Mouse (Mus musculus) heart, postnatal 36 days (tissue): ENCODE measurements at regions not wholly inside any gene's neighbourhood (a gene's known extent, or its start where the extent isn't known, plus 50 kb on each side); places are given as distances from the start of the nearest gene placed in this dataset.

Source experiments
- DNase-seq, 2 experiments: peaks; one replicate each; pipeline ENCODE4 v3.0.0; 2021 to 2022
- intact Hi-C: fragments of 180-260 bp; cut with DNase I; formaldehyde crosslinking; loops from one replicate; pipeline ENCODE4 v1.15.1; 2025

DNA sequence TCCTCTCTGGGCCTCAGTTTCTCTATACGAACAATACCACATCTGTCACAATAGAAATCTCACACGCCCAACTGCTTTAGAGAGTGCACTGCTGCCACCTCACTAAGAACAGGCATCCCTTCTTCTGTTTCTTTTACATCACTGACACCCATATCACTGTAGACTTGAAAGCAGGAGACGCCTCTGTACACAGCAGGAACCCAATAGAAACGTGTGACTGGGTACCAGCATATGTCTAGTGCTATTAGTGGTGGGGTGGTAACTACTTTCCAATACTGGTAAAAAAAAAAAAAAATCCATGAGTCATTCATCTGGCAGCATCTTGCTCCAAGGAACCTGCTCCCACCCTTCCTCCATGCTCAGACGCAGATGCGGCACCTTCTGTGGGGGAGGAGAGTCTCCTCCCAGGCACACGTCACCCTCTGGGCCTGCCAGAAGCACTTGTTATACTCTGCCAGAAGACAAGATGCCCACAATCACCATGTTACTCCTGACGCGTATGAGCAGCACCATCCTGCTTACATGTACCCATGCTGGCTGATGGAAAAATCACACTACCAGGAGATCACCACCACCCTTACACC is 151.3 kb upstream of the Plxna4 start:
- intact Hi-C loops, result no loop called here
- DNase-seq, result no peak

DNA sequence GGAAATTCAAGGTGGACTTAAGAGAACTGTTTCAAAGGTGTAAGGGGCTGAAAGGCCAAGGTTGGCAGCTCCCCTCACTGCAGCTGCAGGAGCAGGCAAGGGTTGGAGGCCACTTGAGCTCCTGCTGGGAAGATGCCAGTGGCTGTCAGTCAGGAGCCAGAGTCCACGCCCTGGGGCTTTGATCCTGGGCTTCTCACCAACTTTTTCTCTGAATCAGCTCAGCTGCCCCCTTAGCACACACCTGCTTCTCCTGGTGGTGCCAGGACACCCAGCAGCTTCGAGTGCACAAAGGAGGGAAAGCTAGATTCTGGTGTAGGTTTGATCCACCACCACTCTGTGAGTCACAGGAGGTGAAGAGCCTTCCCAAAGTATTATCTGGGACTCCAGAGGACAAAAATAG is 140.7 kb upstream of the Plxna4 start:
- intact Hi-C loops, result no loop called here
- peak; percentile 23 to 37 for DNase-seq

DNA sequence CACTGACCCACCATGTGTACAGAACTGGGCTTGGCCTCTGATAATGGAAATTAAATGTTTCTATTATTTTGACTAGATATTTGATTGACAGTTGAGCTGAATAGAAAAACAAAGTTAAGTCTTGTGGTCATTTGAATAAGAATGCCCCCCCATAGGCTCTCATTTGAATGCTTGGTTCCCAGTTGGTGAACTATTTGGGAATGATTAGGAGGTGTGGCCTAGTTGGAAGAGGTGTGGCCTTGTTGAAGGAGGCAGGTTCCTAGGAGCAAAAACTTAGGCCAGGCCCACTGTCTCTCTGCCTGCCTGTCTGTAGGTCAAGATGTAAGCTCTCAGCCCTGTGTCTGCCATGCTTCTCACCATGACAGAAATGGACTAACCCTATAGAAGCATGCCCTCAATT is 138.6 kb upstream of the Plxna4 start:
- DNase-seq, result no peak
- intact Hi-C loops, result no loop called here

DNA sequence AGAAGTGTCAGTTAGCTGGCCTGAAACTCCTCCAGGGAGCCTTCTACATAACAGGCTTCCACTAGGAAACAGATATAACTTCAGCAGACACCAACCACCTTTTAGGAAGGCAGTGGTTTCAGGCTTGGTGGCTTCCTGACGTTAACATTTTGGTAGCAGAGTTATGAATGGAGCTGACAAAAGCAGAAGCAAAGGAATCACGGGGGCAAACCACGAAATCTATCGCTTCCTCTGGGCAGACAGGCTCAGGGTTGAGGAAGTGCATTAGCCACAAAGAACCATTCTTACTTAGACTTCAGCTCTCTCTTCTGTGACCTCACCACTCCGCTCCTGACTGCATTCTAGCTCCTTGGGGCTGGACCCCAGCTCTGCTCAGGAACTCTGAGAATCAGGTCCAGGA is 129.9 kb upstream of the Plxna4 start:
- intact Hi-C loops, result no loop called here
- DNase-seq, result no peak

DNA sequence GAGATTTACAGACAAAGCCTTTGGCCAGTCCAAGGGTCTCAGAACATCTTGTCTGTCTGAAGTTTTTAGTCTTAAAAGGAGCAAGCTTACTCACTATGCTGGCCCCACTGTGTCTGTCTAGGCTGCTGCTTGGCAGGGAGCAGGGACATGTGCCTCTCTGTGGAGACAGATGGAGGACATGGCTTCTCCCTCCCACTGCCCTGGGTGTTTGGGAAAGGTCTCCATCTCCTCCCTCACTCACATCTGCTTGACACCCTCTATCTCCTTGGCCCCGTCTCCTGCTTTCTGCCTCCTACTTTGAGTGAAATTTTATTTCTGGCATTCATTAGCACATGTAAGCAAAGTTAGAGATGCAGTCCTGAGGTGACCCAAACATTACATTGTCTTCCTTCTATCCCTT is 127.1 kb upstream of the Plxna4 start:
- intact Hi-C loops, result no loop called here
- no peak for DNase-seq

DNA sequence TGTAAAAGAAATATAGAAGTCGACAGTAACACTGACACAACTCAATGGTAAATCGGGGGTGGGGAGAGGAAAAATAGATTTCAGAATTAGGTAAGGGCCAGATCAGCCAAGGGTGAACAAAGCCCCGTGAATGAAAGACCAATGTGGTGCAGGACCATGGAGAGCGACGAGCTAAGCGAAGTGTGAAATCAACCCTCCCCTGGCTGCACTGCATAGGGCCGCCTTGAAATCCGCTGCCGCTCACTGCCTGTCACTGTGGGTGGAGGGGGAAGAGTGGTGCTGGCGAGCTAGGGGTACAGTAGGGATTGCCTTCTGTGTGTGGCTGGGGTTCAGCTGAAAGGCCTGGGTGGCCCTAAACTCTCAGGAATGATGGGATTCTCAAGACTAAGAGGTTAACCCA is 122.2 kb upstream of the Plxna4 start:
- DNase-seq, result peak; percentile 30 to 37
- intact Hi-C loops, result no loop called here

DNA sequence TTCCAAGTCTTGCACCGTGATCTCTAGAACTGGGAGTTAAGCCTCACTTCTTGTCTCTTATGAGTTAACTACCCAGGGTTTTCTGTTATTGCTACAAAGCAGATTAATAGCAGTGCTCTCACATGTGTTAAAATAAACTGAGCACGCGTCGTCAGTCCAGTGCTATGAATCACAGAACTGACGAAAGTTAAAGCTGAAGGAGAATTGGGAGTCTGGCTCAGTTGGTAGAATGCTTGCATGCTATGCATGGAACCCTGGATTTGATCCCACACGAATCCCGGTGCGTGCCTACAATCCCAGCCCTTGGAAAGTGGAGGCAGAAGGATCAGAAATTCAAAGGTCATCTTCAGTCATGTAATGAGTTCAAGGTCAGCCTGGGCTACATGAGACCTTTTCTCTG is 121.6 kb upstream of the Plxna4 start:
- intact Hi-C loops, result no loop called here

DNA sequence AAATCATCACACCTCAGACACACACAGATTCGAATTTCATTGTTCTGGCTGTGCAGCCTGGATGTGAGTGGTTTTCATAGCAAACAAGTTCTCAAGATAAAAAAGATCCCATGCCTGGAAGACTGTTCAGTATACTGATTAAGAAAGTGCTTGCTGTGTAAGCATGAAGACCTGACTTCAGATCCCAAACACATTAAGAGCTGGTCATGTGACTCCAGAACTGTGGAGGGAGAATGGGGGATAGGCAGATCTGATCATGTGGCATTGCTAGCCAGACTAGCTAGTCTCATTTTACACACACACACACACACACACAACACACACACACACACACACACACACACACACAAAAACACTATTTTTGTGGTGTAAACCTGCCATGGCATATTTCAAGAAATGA is 119.4 kb upstream of the Plxna4 start:
- intact Hi-C loops, result no loop called here
- no peak for DNase-seq

More for the DNA sequence above, 121.6 kb upstream of the Plxna4 start:
- DNase-seq, result no peak

DNA sequence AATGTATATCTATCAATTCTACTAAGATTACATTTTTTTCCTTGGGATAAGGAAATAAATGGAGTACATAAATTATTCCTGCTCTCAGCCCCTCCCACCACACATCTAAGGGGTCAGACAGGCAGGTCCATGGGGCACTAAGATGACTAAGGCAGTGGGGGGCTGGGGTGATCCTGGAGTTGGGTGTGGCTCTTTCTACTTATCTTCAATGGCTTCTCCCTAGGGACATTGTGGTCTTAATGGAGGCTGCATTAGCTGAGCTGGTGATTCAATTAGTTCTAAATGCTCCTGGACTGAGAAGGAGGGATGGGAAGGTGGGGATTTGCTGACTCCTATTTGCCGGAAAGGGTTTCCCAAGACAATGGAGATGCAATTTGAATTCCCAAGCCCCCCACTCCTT is 118.4 kb upstream of the Plxna4 start:
- intact Hi-C loops, result no loop called here
- DNase-seq, result no peak

DNA sequence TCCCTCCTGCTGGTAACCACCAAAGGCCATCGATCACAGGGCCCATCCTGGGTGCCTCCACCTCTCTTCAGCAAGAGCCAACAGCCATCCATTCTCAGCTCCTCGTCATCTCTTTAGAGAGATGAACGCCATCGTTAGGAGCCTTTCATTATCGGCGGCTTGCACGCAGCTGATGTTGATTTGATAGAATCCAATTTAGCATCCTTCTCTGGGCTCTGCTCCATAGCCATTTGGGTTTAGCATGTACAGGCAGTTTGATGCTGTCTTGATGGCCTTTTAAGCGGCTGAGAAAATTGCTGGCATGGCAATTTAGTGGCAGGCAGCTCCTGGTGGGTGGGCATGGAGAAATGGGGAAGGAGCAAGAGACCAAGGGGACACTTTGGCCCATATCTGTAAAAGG is 115.5 kb upstream of the Plxna4 start:
- no peak for DNase-seq
- intact Hi-C loops, result no loop called here

DNA sequence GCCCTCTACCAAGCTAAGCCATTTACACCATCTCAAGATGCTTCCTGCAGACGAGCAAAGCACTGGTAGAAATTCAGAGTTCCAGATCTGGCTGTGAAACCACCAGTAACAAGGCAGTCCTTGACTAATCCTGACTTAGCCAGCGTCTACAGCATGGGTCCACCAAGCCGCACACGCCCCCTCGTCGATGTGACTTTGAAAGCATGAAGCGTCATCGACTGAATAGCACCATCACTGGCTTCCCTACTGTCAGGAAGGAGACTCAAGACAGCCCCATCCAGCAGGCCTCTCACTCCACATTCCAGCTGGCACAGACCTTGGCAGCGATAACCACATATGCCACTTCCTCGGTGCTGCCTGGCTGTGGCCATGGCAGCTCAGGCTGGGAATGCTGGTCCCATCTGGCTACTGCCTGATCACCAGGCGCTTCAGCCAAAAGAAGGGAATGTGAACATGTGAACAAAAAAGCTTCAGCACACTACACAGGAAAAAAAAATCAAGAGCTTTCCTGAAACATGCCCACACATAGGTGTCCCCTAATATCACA is 114.3 kb upstream of the Plxna4 start:
- intact Hi-C loops, result no loop called here
- DNase-seq, result no peak

DNA sequence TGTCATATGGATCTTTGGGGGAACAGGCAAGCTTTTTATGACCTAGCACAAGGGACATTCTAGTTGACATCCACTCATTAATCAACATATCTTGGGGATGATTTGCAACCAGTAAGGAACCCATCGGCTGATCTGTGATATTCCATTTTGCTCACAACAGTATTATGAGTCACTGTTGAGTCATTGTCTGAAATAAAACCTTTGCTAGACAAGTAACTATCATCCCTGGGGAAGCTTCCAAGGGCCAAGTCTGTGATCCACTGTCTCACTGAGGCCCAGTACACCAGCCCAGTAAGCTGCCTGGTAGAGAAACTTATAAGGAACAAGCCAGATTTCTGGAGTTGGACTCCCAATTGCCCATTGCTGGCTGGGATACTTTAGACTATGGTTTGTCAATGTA is 111.8 kb upstream of the Plxna4 start:
- intact Hi-C loops, result no loop called here

DNA sequence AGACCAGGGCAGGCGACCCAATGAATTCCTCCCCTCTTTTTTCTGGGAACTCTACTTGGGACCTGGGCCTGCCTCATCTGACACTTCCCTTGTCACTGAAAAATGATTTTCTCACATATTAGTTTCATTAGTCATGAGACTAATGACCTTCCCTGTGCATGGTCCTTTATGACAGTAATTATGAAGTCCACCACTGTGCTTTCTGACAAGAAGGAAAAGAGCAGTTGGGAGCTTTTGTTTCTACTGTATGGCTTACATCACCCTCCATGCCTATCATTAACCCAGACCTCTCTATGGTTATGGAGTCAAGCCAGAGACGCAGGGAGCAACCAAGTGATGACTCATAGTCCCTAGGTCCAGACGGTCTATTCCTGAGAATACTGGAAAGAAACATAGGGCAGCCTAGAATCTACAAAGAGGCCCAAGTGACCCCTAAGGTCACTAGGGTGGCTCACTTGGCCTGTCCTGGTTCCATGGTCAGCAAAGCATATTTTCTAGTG is 109.8 kb upstream of the Plxna4 start:
- DNase-seq, result no peak
- intact Hi-C loops, result no loop called here

More for the DNA sequence above, 111.8 kb upstream of the Plxna4 start:
- DNase-seq, result no peak

DNA sequence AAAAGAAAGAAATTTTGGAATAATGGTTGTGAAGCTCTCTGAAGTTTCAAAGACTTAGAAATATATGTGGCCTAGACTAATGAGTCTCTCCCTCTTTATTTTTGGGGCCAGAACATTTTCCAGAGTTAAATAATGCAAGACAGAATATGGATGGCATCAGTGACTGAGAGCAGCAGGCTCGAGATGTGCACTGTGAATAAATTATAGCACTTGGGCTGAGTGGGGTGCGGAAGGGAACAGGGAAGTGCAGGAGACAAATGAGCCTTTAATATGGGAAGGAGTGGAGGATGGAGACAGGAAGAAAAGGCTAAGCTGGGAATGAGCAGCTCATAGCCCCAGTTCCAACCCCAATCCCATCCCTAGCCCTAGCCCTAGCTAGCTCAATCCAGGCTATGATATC is 108.0 kb upstream of the Plxna4 start:
- intact Hi-C loops, result no loop called here
- no peak for DNase-seq

DNA sequence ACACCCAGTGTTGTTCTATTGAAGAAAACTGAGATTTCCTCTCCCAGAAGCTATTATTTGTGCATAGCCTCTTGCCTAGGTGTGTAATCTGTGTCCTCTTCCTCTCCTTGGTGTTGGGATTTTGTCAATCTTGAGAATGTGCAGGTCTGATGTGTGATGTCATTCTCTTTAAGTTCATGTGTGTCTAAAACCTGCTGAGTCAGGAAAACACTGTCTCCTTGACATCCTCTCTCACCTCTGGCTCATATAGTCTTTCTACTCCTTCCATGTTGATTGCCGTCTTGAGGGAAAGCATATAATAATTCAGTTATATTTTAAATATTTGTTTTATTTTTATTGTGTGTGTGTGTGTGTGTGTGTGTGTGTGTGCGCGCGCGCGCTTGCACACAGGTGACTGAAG is 84.6 kb upstream of the Plxna4 start:
- no peak for DNase-seq
- intact Hi-C loops, result no loop called here

DNA sequence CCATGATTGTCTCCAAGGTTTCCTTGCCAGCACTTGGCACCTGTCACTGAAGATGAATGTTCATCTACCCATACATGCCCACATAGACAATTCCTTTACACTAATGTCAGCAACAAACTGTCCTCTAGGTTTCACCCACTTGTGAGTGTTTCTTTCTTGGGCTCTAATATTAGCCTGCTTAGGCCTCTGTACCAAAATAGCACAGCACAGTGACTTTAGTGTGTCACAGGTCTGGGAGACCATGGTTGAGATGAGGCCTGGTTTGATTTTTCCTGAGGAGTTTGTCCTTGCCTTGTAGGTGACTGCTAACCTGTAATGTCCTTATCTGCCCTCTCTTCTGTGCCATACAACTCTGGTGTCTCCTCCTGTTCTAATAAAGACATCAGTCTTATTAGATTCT is 71.8 kb upstream of the Plxna4 start:
- DNase-seq, result peak; percentile 5 to 16

DNA sequence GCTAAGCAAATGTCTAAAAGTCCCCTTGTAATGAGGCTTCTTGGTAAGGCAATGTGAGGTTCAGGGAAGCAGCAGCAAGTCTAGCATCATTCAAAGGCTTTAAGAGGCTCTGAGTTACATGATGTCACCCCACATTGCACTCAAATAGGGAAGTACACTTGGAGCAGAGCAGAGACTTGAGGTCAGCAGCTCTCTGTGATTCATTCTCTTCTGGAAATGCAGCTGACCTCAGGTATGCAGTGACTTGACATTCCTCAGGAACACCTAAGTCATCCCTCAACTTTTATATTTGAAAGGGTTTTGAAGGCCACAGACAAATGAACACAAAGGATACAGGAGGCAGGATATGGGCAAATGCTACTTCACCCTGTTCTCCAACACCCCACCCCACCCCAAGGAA is 69.4 kb upstream of the Plxna4 start:
- intact Hi-C loops, result no loop called here
- no peak for DNase-seq

More for the DNA sequence above, 71.8 kb upstream of the Plxna4 start:
- intact Hi-C loops, result no loop called here

DNA sequence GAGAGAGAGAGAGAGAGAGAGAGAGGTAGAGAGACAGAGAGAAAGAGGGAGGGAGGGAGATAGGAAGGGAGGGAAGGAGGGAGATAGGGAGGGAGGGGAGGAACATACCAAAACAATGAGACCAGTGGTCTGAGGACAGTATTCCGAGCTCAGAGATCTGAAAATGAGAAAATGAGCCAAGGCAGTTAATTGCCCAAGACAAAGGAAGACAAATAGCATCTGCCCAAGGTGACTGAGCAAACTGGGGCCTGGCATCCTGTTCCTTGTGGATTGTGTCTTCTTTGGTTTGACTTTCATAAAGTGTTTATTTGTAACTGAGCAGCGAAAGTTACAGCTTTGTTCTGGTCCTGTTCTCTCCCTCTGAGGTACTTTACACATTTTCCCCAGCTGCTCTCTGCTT is 66.2 kb upstream of the Plxna4 start:
- no peak for DNase-seq
- intact Hi-C loops, result no loop called here

DNA sequence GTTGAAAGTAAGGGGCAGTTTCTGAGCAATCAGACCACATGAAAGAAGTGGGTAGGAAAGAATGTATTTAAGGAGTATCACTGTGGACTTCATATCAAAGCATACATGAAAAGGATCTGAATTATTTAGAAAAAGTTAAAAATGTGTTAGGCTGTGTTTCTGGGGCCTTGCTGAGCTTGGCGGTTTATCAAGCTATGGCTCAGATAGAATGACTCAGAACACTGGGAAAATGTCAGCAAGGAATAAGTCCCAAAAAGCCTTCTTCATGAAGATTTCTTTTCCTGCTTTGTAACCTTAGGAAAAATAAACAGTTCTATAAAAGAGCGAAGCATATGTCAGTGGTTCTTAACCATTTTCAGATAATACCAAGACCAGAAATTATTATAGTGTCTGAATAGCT is 56.0 kb upstream of the Plxna4 start:
- intact Hi-C loops, result no loop called here
- DNase-seq, result no peak

DNA sequence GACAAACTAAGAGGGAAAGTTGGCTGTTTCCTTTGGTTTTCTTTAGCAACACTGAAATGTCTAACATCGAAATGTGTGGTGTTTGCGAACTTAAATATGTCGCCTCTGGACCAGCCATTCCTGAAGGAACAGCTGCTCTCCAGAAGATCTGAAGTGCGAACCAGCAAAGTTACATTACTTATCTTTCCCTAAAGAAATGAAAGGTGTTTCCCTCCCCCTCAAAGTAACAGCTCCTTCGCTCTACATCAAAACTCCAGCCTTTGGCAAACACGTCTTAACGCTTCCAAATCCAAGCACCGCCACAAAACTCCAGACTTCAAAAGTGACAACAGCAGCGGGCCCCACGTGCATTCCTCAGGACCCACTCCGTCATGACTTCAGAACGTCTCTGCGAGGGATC is 50.9 kb upstream of the Plxna4 start:
- DNase-seq, result no peak
- intact Hi-C loops, result no loop called here
